Mouse (Mus musculus): ENCODE measurements around the gene Rhbdd1. TPM values are rescaled to one million over a fixed set of nuclear protein-coding genes. Genes with fewer than 3 reads are reported as not detected.

Rhbdd1 gene
- total and polyA plus RNA-seq, 3 experiments, result 12.6 to 21.8 (median 19.8) TPM

DNA sequence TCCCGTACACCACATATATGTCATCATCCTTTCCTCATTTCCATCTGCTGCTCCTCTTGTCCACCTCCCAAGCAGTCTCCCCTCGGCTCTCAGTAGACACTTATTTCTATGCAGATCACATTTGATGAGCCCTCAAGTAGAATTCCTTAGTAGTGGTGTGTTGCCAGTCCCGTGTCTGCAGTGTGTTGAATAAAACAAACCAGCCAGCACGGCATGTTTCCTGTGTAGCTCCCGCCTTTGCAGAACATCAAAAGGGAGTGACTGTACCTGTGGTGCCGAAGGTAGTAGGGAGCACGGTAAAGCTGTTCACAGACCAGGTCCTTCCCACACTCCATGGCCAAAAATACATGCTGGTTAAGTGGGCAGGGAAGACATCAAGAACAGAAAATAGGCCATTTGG lies 47.8 kb downstream of the Rhbdd1 start:
- no peaks in the 10 kb centered on the region; the same call in 1 of the 2 replicates for H3K79me2 ChIP-seq (replicated peaks; ENCODE audit: control insufficient read depth, extremely low read depth, insufficient read depth, poor library complexity, severe bottlenecking)
- no peaks in the 10 kb centered on the region for H3K27me3 ChIP-seq (replicated peaks)
- H3K4me3 ChIP-seq (replicated peaks in 1 of 3; ENCODE audit: low read depth in 2 of 3, low read length in 2 of 3, poor library complexity in 1 of 3), result no peak overlapping the region
- peaks cover 9 to 58% of the 10 kb centered on the region in 2 experiments for H3K36me3 ChIP-seq (replicated peaks in 1 of 2; ENCODE audit: control insufficient read depth in 1 of 2, insufficient read depth in 1 of 2, low read length in 1 of 2)
- peaks cover 0 to under 1% of the 10 kb centered on the region in 2 experiments; a peak in 1 of 4 replicates for H3K4me1 ChIP-seq (ENCODE audit: control insufficient read depth in 1 of 2, insufficient read depth in 2 of 2)
- no peak overlapping the region for H3K4me2 ChIP-seq (ENCODE audit: insufficient read depth, low read depth, poor library complexity, severe bottlenecking)
- in situ Hi-C loops (cut with MboI; ENCODE audit: low pct_ligation_motif_present, low pct_unique_long_range_greater_than_20kb, low sequenced_read_pairs) (no loop called here), dilution Hi-C loops (cut with MboI; ENCODE audit: extremely low pct_ligation_motif_present, extremely low pct_unique_long_range_greater_than_20kb, low sequenced_read_pairs) (no loop called here)
- no peak overlapping the region for H3K27ac ChIP-seq (ENCODE audit: insufficient read depth, low read depth)
- no peak for DNase-seq (ENCODE audit: extremely low read depth)
- H3K9me3 ChIP-seq (replicated peaks; ENCODE audit: low read length), result no peaks in the 10 kb centered on the region
- H3K9ac ChIP-seq (ENCODE audit: insufficient read depth, low read depth), result no peak overlapping the region
- no peak for TF ChIP-seq ELF1 (IDR thresholded peaks at IDR 0.05; ENCODE audit: low read depth, low read length)
- no peak for TF ChIP-seq JUN (IDR thresholded peaks at IDR 0.05; ENCODE audit: insufficient read depth, low read depth, low read length)
- no peak for TF ChIP-seq POLR2A (IDR thresholded peaks at IDR 0.05; ENCODE audit: low read depth, low read length)
- no peak for TF ChIP-seq BHLHE40 (IDR thresholded peaks at IDR 0.05; ENCODE audit: low read depth, low read length)
- no peak for TF ChIP-seq RCOR1 (conservative IDR thresholded peaks at IDR 0.05; ENCODE audit: low read depth, low read length)
- TF ChIP-seq TBP (conservative IDR thresholded peaks at IDR 0.05; ENCODE audit: low read depth, low read length), result no peak
- TF ChIP-seq MYC (IDR thresholded peaks at IDR 0.05; ENCODE audit: low read depth, low read length), result no peak
- no peak for TF ChIP-seq USF2 (conservative IDR thresholded peaks at IDR 0.05; ENCODE audit: low read depth, low read length)
- TF ChIP-seq ETS1 (conservative IDR thresholded peaks at IDR 0.05; ENCODE audit: low read depth, low read length), result no peak
- TF ChIP-seq MAFK (IDR thresholded peaks at IDR 0.05; ENCODE audit: insufficient replicate concordance, low read length), result no peak
- no peak for TF ChIP-seq MAX (IDR thresholded peaks at IDR 0.05; ENCODE audit: low read length)
- no peak for TF ChIP-seq CHD1 (IDR thresholded peaks at IDR 0.05; ENCODE audit: low read depth, low read length)

- no peak overlapping the region for H3K27ac ChIP-seq (ENCODE audit: insufficient read depth, low read depth)
- TF ChIP-seq TCF12 (IDR thresholded peaks at IDR 0.05; ENCODE audit: low read depth, low read length), result no peak
- H3K9ac ChIP-seq (ENCODE audit: insufficient read depth, low read depth), result no peak overlapping the region
- no peaks in the 10 kb centered on the region for H3K4me1 ChIP-seq (ENCODE audit: control insufficient read depth in 1 of 2, insufficient read depth in 2 of 2)
- dilution Hi-C loops (cut with MboI; ENCODE audit: extremely low pct_ligation_motif_present, extremely low pct_unique_long_range_greater_than_20kb, low sequenced_read_pairs) (no loop called here), in situ Hi-C loops (cut with MboI; ENCODE audit: low pct_ligation_motif_present, low pct_unique_long_range_greater_than_20kb, low sequenced_read_pairs) (no loop called here)
- no peak overlapping the region for H3K4me3 ChIP-seq (replicated peaks in 1 of 3; ENCODE audit: low read depth in 2 of 3, low read length in 2 of 3, poor library complexity in 1 of 3)
- no peaks in the 10 kb centered on the region; the same call in 1 of the 2 replicates for H3K79me2 ChIP-seq (replicated peaks; ENCODE audit: control insufficient read depth, extremely low read depth, insufficient read depth, poor library complexity, severe bottlenecking)
- no peak overlapping the region for H3K4me2 ChIP-seq (ENCODE audit: insufficient read depth, low read depth, poor library complexity, severe bottlenecking)
- H3K36me3 ChIP-seq (replicated peaks in 1 of 2; ENCODE audit: control insufficient read depth in 1 of 2, insufficient read depth in 1 of 2, low read length in 1 of 2), result peaks cover 11 to 58% of the 10 kb centered on the region in 2 experiments
- H3K9me3 ChIP-seq (replicated peaks; ENCODE audit: low read length), result no peaks in the 10 kb centered on the region
- DNase-seq (ENCODE audit: extremely low read depth), result no peak
- no peaks in the 10 kb centered on the region for H3K27me3 ChIP-seq (replicated peaks)
These were observed 48.2 kb downstream of the Rhbdd1 start for GRCm38 (mm10) chr1:82364468-82364867.
